ENCODE assay signal across 10 mouse cellular contexts in the genomic region with DNA sequence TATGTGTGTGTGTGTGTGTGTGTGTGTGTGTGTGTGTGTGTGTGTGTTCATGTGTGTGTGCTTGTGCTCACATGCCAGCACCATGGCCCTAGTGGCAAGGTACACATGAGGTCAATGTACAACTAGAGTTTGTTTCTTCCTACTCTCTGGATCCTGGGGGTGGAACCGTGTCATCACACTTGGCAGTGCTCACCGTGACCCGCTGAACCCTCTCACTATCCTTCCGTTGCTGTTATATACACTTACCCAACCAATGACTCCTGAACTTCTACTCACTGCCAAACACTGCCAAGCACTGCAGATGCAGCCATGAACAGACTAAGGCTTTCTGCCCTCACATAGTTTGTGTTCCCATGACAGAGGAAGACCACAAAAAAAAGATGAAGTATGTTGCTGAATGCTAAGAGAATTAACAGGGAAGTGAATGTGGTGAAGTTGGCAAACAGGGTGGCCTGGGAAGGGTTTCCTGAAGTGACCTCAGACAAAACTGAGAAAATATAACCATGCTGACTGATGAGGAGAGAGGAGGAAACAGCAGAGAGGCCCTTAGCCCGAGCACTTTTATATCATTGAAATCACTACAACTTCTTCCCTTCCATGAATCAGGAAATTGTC. TPM values are rescaled to one million over a fixed set of nuclear protein-coding genes. Genes with fewer than 3 reads are reported as not detected.
DNase-seq lines count a peak whose midpoint lies in the region; ATAC-seq and TF ChIP-seq lines count a peak whose summit lies in the region.
"Had no signal": no experiment of that assay in that cellular context is flagged by ENCODE, and none has a peak within 500 bp of the region (broad histone marks: within the 10 kb centered on the region; RNA-seq: fewer than 3 reads in every experiment).

No protein-coding gene starts in this region.

- H3K27me3 ChIP-seq in kidney, embryonic 16.5 days (ENCODE audit: insufficient read depth, low read length), result no peaks in the 10 kb centered on the region
- no peaks in the 10 kb centered on the region for H3K27me3 ChIP-seq in liver, embryonic 16.5 days (ENCODE audit: control insufficient read depth, insufficient read depth, low read depth, low read length)
- no peaks in the 10 kb centered on the region for H3K27me3 ChIP-seq in midbrain, embryonic 16.5 days (ENCODE audit: control insufficient read depth, insufficient read depth, low read depth, low read length)
- no peaks in the 10 kb centered on the region for H3K27me3 ChIP-seq in hindbrain, postnatal 0 days (ENCODE audit: insufficient read depth, low read length)
- H3K27me3 ChIP-seq: lung, embryonic 15.5 days had no signal

- no peak overlapping the region for H3K9ac ChIP-seq in kidney, embryonic 16.5 days (replicated peaks; ENCODE audit: low read length)
- H3K9ac ChIP-seq in liver, embryonic 16.5 days (ENCODE audit: low read depth, low read length), result no peak overlapping the region
- H3K9ac ChIP-seq in midbrain, embryonic 16.5 days (ENCODE audit: low read depth, low read length), result no peak overlapping the region
- no peak overlapping the region for H3K9ac ChIP-seq in hindbrain, postnatal 0 days (replicated peaks; ENCODE audit: low read length)
- H3K9ac ChIP-seq: lung, embryonic 15.5 days had no signal

- no peak overlapping the region for H3K4me3 ChIP-seq in kidney, embryonic 16.5 days (ENCODE audit: low read length)
- H3K4me3 ChIP-seq in liver, embryonic 16.5 days (ENCODE audit: low read depth, low read length), result no peak overlapping the region
- H3K4me3 ChIP-seq in midbrain, embryonic 16.5 days (ENCODE audit: low read depth, low read length), result no peak overlapping the region
- H3K4me3 ChIP-seq in hindbrain, postnatal 0 days (ENCODE audit: low read length), result no peak overlapping the region
- H3K4me3 ChIP-seq: lung, embryonic 15.5 days had no signal

- H3K4me2 ChIP-seq in kidney, embryonic 16.5 days (replicated peaks; ENCODE audit: low read depth, low read length), result no peak overlapping the region
- no peak overlapping the region for H3K4me2 ChIP-seq in liver, embryonic 16.5 days (ENCODE audit: low read depth, low read length)
- no peak overlapping the region for H3K4me2 ChIP-seq in midbrain, embryonic 16.5 days (ENCODE audit: low read length)
- no peak overlapping the region for H3K4me2 ChIP-seq in hindbrain, postnatal 0 days (ENCODE audit: low read depth, low read length)
- H3K4me2 ChIP-seq: lung, embryonic 15.5 days had no signal

- H3K36me3 ChIP-seq in kidney, embryonic 16.5 days (ENCODE audit: insufficient read depth, low read length), result no peaks in the 10 kb centered on the region
- H3K36me3 ChIP-seq in liver, embryonic 16.5 days (ENCODE audit: control insufficient read depth, insufficient read depth), result no peaks in the 10 kb centered on the region
- peaks cover 2% of the 10 kb centered on the region; the same call in 1 of the 2 replicates for H3K36me3 ChIP-seq in midbrain, embryonic 16.5 days (ENCODE audit: control insufficient read depth, insufficient read depth, low read length)
- no peaks in the 10 kb centered on the region for H3K36me3 ChIP-seq in hindbrain, postnatal 0 days (ENCODE audit: insufficient read depth, low read length)
- H3K36me3 ChIP-seq: lung, embryonic 15.5 days had no signal

- no peak for TF ChIP-seq CTCF in hindbrain, postnatal 0 days (IDR thresholded peaks at IDR 0.05; ENCODE audit: low read depth)

- DNase-seq in kidney, adult 11 months, result peak; percentile 57
- DNase-seq in fibroblast of lung, adult 2 months (ENCODE audit: low read depth), result peak; percentile 13
- DNase-seq in hindbrain, postnatal 0 days (ENCODE audit: low spot score), result no peak
- DNase-seq: cerebellum, postnatal 14 days had no signal

- no peaks in the 10 kb centered on the region for H3K4me1 ChIP-seq in kidney, embryonic 16.5 days (ENCODE audit: insufficient read depth, low read length)
- no peaks in the 10 kb centered on the region for H3K4me1 ChIP-seq in liver, embryonic 16.5 days (ENCODE audit: control insufficient read depth, low read depth, low read length)
- no peaks in the 10 kb centered on the region for H3K4me1 ChIP-seq in midbrain, embryonic 16.5 days (ENCODE audit: control insufficient read depth, insufficient read depth, low read length)
- no peaks in the 10 kb centered on the region for H3K4me1 ChIP-seq in hindbrain, postnatal 0 days (ENCODE audit: insufficient read depth, low read length)
- H3K4me1 ChIP-seq: lung, embryonic 15.5 days had no signal

- peaks cover 8% of the 10 kb centered on the region; the same call in 1 of the 2 replicates for H3K9me3 ChIP-seq in kidney, embryonic 16.5 days (ENCODE audit: low read length)
- H3K9me3 ChIP-seq in liver, embryonic 16.5 days (replicated peaks; ENCODE audit: control insufficient read depth, low read length), result no peaks in the 10 kb centered on the region
- no peaks in the 10 kb centered on the region for H3K9me3 ChIP-seq in midbrain, embryonic 16.5 days (replicated peaks; ENCODE audit: control insufficient read depth, low read length, poor library complexity, severe bottlenecking)
- no peaks in the 10 kb centered on the region for H3K9me3 ChIP-seq in hindbrain, postnatal 0 days (ENCODE audit: low read length)
- H3K9me3 ChIP-seq: lung, embryonic 15.5 days had no signal

- no peak for ATAC-seq in kidney, embryonic 16.5 days (ENCODE audit: low FRiP score, low TSS enrichment)
- peak; percentile 87 for ATAC-seq in liver, embryonic 16.5 days (ENCODE audit: low read depth)
- ATAC-seq in monocyte, adult 5-6 weeks (replicated peaks; ENCODE audit: insufficient number of reproducible peaks, low FRiP score, low TSS enrichment, poor library complexity, severe bottlenecking), result peak; percentile 71
- ATAC-seq in midbrain, embryonic 16.5 days, result no peak
- no peak for ATAC-seq in hindbrain, postnatal 0 days

- no peak overlapping the region for H3K27ac ChIP-seq in kidney, embryonic 16.5 days (ENCODE audit: low read length)
- no peak overlapping the region for H3K27ac ChIP-seq in liver, embryonic 16.5 days (ENCODE audit: low read length)
- no peak overlapping the region for H3K27ac ChIP-seq in midbrain, embryonic 16.5 days (ENCODE audit: low read length)
- no peak overlapping the region for H3K27ac ChIP-seq in hindbrain, postnatal 0 days
- H3K27ac ChIP-seq: lung, embryonic 15.5 days had no signal

- 66% methylated on average over 5 of the region's 5 CpGs for WGBS in kidney, embryonic 16.5 days
- 51% methylated on average over 5 of the region's 5 CpGs for WGBS in liver, embryonic 16.5 days (ENCODE audit: insufficient replicate concordance)
- WGBS in midbrain, embryonic 16.5 days, result 90% methylated on average over 5 of the region's 5 CpGs
- 73% methylated on average over 5 of the region's 5 CpGs for WGBS in hindbrain, postnatal 0 days

RNA-seq across cellular contexts. Expression of gene Slc25a31, which starts 3.7 kb away (rescaled TPM):
- 0.08 and 0.31 TPM in 2 replicates for polyA plus RNA-seq in kidney, embryonic 16.5 days (2015; fragmentation: Nextera tagmentation; extraction: Ambion mirVana)
- polyA plus RNA-seq in liver, embryonic 16.5 days (2015; fragmentation: Nextera tagmentation; extraction: Ambion mirVana), result not detected in 2 replicates
- not detected in 3 replicates for total RNA-seq in monocyte, adult 5-6 weeks (2017)
- polyA plus RNA-seq in midbrain, embryonic 16.5 days (2015; fragmentation: Nextera tagmentation; extraction: Ambion mirVana), result 0.28 and 0.29 TPM in 2 replicates
- total RNA-seq in hindbrain, postnatal 0 days (2014; rRNA removed), result 0.05 TPM in 1 of 2 replicates, not detected in the other
- polyA plus RNA-seq in hindbrain, postnatal 0 days (2015; fragmentation: Nextera tagmentation; extraction: Ambion mirVana), result 0.28 and 0.43 TPM in 2 replicates
- total RNA-seq: heart, postnatal 36 days had no signal

RNA-seq across cellular contexts. Expression of gene Hspa4l, which starts 39.4 kb away (rescaled TPM):
- 10.0 and 11.4 TPM in 2 replicates for polyA plus RNA-seq in kidney, embryonic 16.5 days (2015; fragmentation: Nextera tagmentation; extraction: Ambion mirVana)
- 14.5 and 15.5 TPM in 2 replicates for polyA plus RNA-seq in liver, embryonic 16.5 days (2015; fragmentation: Nextera tagmentation; extraction: Ambion mirVana)
- 18.0 to 43.6 TPM (median 18.3 TPM) in 3 replicates for total RNA-seq in monocyte, adult 5-6 weeks (2017)
- 51.8 and 55.0 TPM in 2 replicates for polyA plus RNA-seq in midbrain, embryonic 16.5 days (2015; fragmentation: Nextera tagmentation; extraction: Ambion mirVana)
- 28.5 and 54.8 TPM in 2 replicates for total RNA-seq in hindbrain, postnatal 0 days (2014; rRNA removed)
- polyA plus RNA-seq in hindbrain, postnatal 0 days (2015; fragmentation: Nextera tagmentation; extraction: Ambion mirVana), result 56.6 TPM in 2 replicates

Comparison
In these comparisons a context has a peak if more than half of its experiments do, and no peak if none do; other contexts are left out.
1. ATAC-seq: peak in liver, embryonic 16.5 days (single experiment) and monocyte, adult 5-6 weeks (single experiment); none in kidney, embryonic 16.5 days (single experiment), midbrain, embryonic 16.5 days (single experiment) and hindbrain, postnatal 0 days (single experiment).